Mouse (Mus musculus) heart, adult 2 months (tissue): ENCODE measurements around the gene Rnf141. TPM values are rescaled to one million over a fixed set of nuclear protein-coding genes. Genes with fewer than 3 reads are reported as not detected.

ENCODE experiments used
- DNase-seq, 2 experiments: peaks; one replicate each; pipeline ENCODE4 v3.0.0; 2021
- H3K27ac ChIP-seq: fragments of 200-600 bp; 2 replicates; pipeline ENCODE4 v1.8.1; 2022
- H3K27me3 ChIP-seq: fragments of 200-500 bp; 2 replicates; pipeline ENCODE4 v1.6.1; 2012; ENCODE audit warnings: mild to moderate bottlenecking, low read length, inconsistent platforms, mixed read lengths; ENCODE audit not compliant: control insufficient read depth, insufficient read depth
- H3K36me3 ChIP-seq: fragments of 200-500 bp; 2 replicates; pipeline ENCODE4 v1.6.1; 2012; ENCODE audit warnings: low read length, inconsistent platforms; ENCODE audit not compliant: control insufficient read depth, insufficient read depth
- H3K4me1 ChIP-seq: fragments of 200-500 bp; 2 replicates; pipeline ENCODE4 v1.6.1; 2011; ENCODE audit warnings: low read length; ENCODE audit not compliant: control insufficient read depth, insufficient read depth
- H3K4me3 ChIP-seq: fragments of 200-600 bp; 2 replicates; pipeline ENCODE4 v1.8.1; 2022
- H3K79me2 ChIP-seq: fragments of 200-500 bp; replicated peaks from 2 replicates; pipeline ENCODE4 v1.6.1; 2012; ENCODE audit warnings: mild to moderate bottlenecking, inconsistent platforms, low read length, moderate library complexity, mixed read lengths; ENCODE audit not compliant: control insufficient read depth, insufficient read depth
- H3K9ac ChIP-seq: fragments of 200-500 bp; 2 replicates; pipeline ENCODE4 v1.6.1; 2012; ENCODE audit warnings: low read depth, mild to moderate bottlenecking, control low read depth, inconsistent platforms, low read length, mixed read lengths
- CTCF ChIP-seq: fragments of 200-600 bp; IDR thresholded peaks from 2 replicates; pipeline ENCODE4 v1.8.1; 2022; ENCODE audit warnings: antibody characterized with exemption, mild to moderate bottlenecking, moderate library complexity
- EP300 ChIP-seq: fragments of 200-500 bp; IDR thresholded peaks from 2 replicates; pipeline ENCODE4 v1.6.1; 2011; ENCODE audit warnings: low read depth, low read length, control low read depth; ENCODE audit not compliant: insufficient read depth
- POLR2A ChIP-seq: fragments of 200-500 bp; IDR thresholded peaks from 2 replicates; pipeline ENCODE4 v1.6.1; 2011; ENCODE audit warnings: mild to moderate bottlenecking, low read depth, low read length, control low read depth; ENCODE audit not compliant: insufficient read depth
- WGBS: fragments of 180-500 bp; shearing (Covaris S2); methylation state at CpG from one replicate; pipeline ENCODE4 v1.1.7; 2018; 5-methylcytosine and 5-hydroxymethylcytosine counted together
- intact Hi-C: fragments of 180-260 bp; cut with DNase I; formaldehyde crosslinking; loops from one replicate; pipeline ENCODE4 v1.15.1; 2025
- polyA plus RNA-seq: library from polyadenylated mRNA; depleted of rRNA; stranded (reverse); fragments of >200 nt; gene quantifications from 2 replicates; pipeline ENCODE4 v1.2.3, GENCODE M21; 2012
- total RNA-seq, 2 experiments: library from RNA; stranded (reverse); gene quantifications; 2 replicates each; pipeline ENCODE4 v1.2.3; 2021

The Rnf141 gene
- total and polyA plus RNA-seq, 3 experiments, result 19.4 to 36.4 (median 33.2) TPM

DNA sequence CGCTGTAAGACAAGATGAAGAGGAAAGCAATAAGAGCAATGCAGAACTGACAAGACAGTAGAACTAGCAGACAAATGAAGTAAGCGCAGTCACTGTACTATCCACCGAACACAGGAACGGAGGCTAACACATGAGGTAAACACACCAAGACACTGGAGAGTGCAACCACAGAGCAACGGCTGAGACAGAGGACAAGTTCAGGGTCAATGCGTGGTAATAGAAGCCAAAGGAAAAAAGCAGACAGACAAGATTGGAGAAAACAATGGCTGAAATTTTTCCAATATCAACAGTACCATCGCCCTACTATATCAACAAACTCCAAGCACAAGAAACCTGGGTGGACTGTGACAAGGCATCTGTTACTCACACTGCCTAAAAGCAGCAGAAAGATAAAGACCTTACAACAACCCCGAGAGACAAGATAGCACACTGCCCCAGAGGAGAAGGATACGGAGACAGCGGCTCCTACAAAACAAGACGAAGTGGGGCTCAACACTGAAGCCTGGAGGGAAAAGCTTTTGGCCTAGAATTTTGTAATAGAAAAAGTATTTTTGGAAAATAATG lies 25.4 kb downstream of the Rnf141 start:
- H3K27ac ChIP-seq, result peak overlapping the region; percentile 12; the same call in 1 of the 2 replicates
- no peaks in the 10 kb centered on the region for H3K79me2 ChIP-seq
- WGBS, result 48% methylated on average over 11 of the region's 11 CpGs

DNA sequence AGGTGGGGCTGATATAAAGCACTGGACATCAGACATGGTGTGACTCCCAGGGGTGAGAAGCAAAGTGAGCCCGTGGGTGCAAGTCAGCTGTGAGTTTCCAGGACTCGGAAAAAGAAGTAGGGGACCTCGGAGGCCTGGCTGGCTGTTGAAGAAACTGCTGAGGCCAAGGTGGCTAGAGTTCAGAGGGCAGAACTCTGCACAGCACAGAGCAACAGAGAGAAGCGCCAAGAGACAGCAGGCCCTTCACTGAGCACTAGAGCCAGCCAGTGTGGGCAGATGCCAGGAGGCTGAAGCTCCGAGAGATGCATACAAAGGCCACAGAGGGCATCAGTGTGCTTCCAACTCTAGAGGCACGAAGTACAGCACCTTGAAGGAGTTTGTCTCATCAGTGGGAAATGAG lies 26.1 kb downstream of the Rnf141 start:
- Histone ChIP-seq H3K27ac (peak overlapping the region; percentile 12; the same call in 1 of the 2 replicates), H3K36me3 (peaks cover 11% of the 10 kb centered on the region), H3K79me2 (no peaks in the 10 kb centered on the region), H3K9ac (no peak overlapping the region), H3K4me3 (no peak overlapping the region), H3K4me1 (peaks cover 11% of the 10 kb centered on the region), H3K27me3 (no peaks in the 10 kb centered on the region)
- TF ChIP-seq POLR2A (no peak), EP300 (0 out of 2 replicates have a peak, but pooled peaks have one; percentile 20)
- 26% methylated on average over 6 of the region's 6 CpGs for WGBS
- DNase-seq, result peak; percentile 51 to 67
- intact Hi-C loops, result no loop called here

More for the DNA sequence above, 25.4 kb downstream of the Rnf141 start:
- Histone ChIP-seq H3K4me3 (no peak overlapping the region), H3K27me3 (no peaks in the 10 kb centered on the region), H3K36me3 (peaks cover 11% of the 10 kb centered on the region), H3K4me1 (peaks cover 11% of the 10 kb centered on the region), H3K9ac (0 out of 2 replicates have a peak overlapping the region, but pooled peaks have one; percentile 6)
- no peak for DNase-seq
- TF ChIP-seq CTCF (no peak), POLR2A (no peak), EP300 (no peak)
- intact Hi-C loops, result no loop called here

DNA sequence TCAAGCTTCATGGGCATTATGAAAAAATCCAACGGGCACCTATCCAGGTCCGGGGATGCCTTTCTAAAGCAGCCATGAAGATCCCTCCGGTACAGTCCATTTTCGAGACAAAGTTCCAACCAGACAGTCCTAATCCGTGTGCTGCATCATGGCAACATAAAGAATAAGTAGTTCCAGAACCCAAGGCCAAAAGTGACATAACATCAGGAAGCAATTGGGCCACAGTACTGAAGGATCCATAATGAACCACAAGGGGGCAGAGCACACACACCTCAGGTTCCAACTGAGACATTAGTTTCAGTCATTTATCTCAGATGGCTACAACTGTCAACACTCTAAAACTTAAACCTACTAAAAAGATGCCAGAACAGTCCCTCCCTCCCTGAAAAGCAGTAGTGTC lies 28.2 kb downstream of the Rnf141 start:
- TF ChIP-seq POLR2A (no peak), EP300 (no peak), CTCF (peak; percentile 87)
- H3K4me3 ChIP-seq, result no peak overlapping the region
- peak in 1 of 2 experiments; percentile 49 for DNase-seq

DNA sequence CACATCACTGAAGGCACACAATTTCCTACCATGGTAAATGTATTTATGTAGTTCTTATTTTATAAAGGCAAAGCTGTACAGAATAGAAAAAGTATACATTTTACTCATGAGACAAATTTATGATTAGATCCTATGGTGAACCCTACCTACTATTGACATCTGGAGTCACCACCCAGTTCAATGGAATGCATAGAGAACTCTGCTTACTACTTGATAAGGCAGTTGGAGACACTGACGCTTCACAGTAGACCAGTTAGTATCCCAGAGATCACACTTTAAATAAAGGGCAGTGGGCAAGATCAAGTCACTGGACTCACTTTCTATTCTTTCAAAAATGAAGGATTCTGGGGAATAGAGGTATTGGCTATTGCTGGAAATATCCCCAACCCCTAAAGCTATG lies 30.3 kb downstream of the Rnf141 start:
- Histone ChIP-seq H3K9ac (no peak overlapping the region), H3K4me1 (peaks cover 8% of the 10 kb centered on the region), H3K27me3 (no peaks in the 10 kb centered on the region), H3K79me2 (no peaks in the 10 kb centered on the region), H3K36me3 (peaks cover 6% of the 10 kb centered on the region), H3K27ac (no peak overlapping the region), H3K4me3 (no peak overlapping the region)
- TF ChIP-seq EP300, result no peak
- WGBS, result 76% methylated on average over 1 of the region's 1 CpGs
- no peak for DNase-seq
- intact Hi-C loops, result no loop called here

More for the DNA sequence above, 28.2 kb downstream of the Rnf141 start:
- H3K27ac ChIP-seq, result no peak overlapping the region
- peaks cover 4% of the 10 kb centered on the region for H3K4me1 ChIP-seq
- H3K36me3 ChIP-seq, result peaks cover 10% of the 10 kb centered on the region
- H3K9ac ChIP-seq, result no peak overlapping the region
- H3K79me2 ChIP-seq, result no peaks in the 10 kb centered on the region
- H3K27me3 ChIP-seq, result no peaks in the 10 kb centered on the region
- 62% methylated on average over 5 of the region's 5 CpGs for WGBS
- intact Hi-C loops, result loop anchor here (1.0 to 2.0 kb wide), 3 partner anchors 115 to 199 kb away; no protein-coding TSS in a partner anchor

DNA sequence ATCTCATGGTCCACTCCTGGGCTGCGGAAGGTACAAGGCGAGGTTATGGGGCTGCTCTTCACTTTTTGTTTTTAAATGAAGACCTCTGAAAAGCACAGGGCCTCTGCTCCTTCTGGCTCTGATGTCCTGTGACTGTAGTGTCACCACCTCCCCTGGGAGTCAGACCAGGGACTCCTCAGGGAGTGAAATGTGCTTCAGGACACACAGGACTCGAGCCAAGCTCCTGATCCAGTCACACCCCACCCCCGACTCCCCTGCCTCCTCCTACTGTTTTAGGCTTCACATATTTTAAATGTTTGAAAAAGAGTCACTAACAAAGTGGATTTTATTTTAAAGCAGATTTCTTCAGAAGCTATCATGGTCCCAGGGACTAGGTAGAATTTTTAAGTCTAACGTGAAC lies 32.7 kb downstream of the Rnf141 start:
- no peak for TF ChIP-seq POLR2A
- TF ChIP-seq CTCF, result no peak
- no peak for TF ChIP-seq EP300
- no peaks in the 10 kb centered on the region for H3K79me2 ChIP-seq
- peaks cover 10% of the 10 kb centered on the region for H3K4me1 ChIP-seq
- no peaks in the 10 kb centered on the region for H3K27me3 ChIP-seq
- no peak for DNase-seq
- 67% methylated on average over 5 of the region's 5 CpGs for WGBS
- H3K9ac ChIP-seq, result no peak overlapping the region
- peaks cover 4% of the 10 kb centered on the region; the same call in 1 of the 2 replicates for H3K36me3 ChIP-seq
- no peak overlapping the region for H3K4me3 ChIP-seq
- H3K27ac ChIP-seq, result no peak overlapping the region; the same call in 1 of the 2 replicates
- intact Hi-C loops, result no loop called here

DNA sequence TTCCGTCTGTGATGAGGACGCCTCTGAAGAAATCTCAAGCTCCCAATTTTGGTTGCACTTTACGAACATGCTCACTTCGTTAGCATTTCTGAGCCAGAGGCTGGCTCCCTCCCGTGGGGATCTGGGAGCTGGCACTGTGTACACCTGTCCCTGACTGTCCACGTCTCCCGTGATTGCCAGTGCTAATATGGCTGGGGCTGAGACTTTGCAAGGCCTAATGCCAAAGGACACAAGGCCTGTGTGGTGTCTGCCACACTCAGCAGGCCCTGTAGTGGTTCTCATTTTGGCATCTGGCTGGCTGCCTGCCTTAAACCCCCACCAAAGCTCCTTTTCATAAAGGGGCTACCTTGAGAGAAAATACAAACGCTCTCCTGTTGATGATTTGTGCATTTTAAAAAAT lies 33.3 kb downstream of the Rnf141 start:
- peak overlapping the region; percentile 43 for H3K27ac ChIP-seq
- H3K4me1 ChIP-seq, result peaks cover 10% of the 10 kb centered on the region
- H3K9ac ChIP-seq, result no peak overlapping the region
- TF ChIP-seq POLR2A (no peak), EP300 (no peak), CTCF (no peak)
- no peak for DNase-seq
- WGBS, result 67% methylated on average over 8 of the region's 8 CpGs
- H3K79me2 ChIP-seq, result no peaks in the 10 kb centered on the region
- H3K36me3 ChIP-seq, result peaks cover 4% of the 10 kb centered on the region; the same call in 1 of the 2 replicates
- intact Hi-C loops, result no loop called here
- no peak overlapping the region for H3K4me3 ChIP-seq
- H3K27me3 ChIP-seq, result no peaks in the 10 kb centered on the region
